Mouse (Mus musculus): ENCODE results near the gene Olfr213.
A peak's percentile ranks its signal among the peaks of the same experiment; 100 is the strongest.
"Not testable (repeated sequence)": the region's sequence is repeated elsewhere in the genome, so short reads cannot be mapped to it uniquely, and the experiment has no call there.

Olfr213 gene

GRCm38 (mm10) chr6:116538156-116538555 is at the start of gene Olfr213:
Olfr213 (plus strand) TSS chr6:116538456.
- no peak for DNase-seq

GRCm38 (mm10) chr6:116488791-116489190 is 49.5 kb upstream of the Olfr213 start, which contains the start of gene Olfr211:
Olfr211 (plus strand) TSS chr6:116489091.
- DNase-seq: no peak

GRCm38 (mm10) chr6:116493742-116494141 is 44.5 kb upstream of the Olfr213 start:
- no peak for DNase-seq

- DNase-seq: no peak
These were observed 42.3 kb upstream of the Olfr213 start for GRCm38 (mm10) chr6:116495960-116496359.

- DNase-seq: not testable (repeated sequence)
These were observed 31.8 kb upstream of the Olfr213 start, which contains the start of gene Olfr212 for GRCm38 (mm10) chr6:116506302-116507003. Olfr212 (plus strand) TSS chr6:116506516.

- DNase-seq: no peak
These were observed 23.4 kb upstream of the Olfr213 start for GRCm38 (mm10) chr6:116514832-116515231.

- DNase-seq: no peak
These were observed 4.2 kb downstream of the Olfr213 start for GRCm38 (mm10) chr6:116542500-116542899.

GRCm38 (mm10) chr6:116550841-116551240 is 12.6 kb downstream of the Olfr213 start, which contains the start of gene Gm5580:
Gm5580 (plus strand) TSS chr6:116551141.
- DNase-seq: not testable (repeated sequence)

- DNase-seq: no peak
These were observed 15.7 kb downstream of the Olfr213 start, which contains the start of gene Olfr214 for GRCm38 (mm10) chr6:116553935-116554334. Olfr214 (plus strand) TSS chr6:116554235.

GRCm38 (mm10) chr6:116554952-116555351 is 16.7 kb downstream of the Olfr213 start:
- DNase-seq: no peak

GRCm38 (mm10) chr6:116569834-116570233 is 31.6 kb downstream of the Olfr213 start:
- DNase-seq: peak; percentile 41

GRCm38 (mm10) chr6:116584095-116584494 is 45.8 kb downstream of the Olfr213 start, which contains the start of gene Olfr215:
Olfr215 (minus strand) TSS chr6:116584195.
- no peak for DNase-seq
